Mouse (Mus musculus): ENCODE measurements at regions not wholly inside any gene's neighbourhood (a gene's known extent, or its start where the extent isn't known, plus 50 kb on each side); places are given as distances from the start of the nearest gene placed in this dataset.

DNA sequence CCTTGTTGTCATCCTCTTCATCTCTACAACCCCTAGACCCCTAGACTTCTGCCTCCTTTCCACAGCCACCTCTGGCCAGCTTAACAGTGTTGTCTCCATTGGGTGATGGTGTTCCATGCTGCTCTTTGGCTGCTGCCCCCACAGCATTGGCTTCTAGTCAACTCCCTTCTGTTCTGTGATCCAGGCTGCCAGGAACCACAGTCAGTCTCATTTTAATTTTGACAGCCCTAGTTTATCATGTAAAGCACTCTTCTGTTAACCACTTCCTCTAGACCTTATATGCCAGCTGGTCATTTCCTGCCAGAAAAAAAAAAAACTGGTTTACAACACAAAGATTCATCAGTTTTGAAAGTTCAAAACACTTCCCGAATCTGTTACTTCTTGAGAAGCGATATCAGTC, 514.1 kb downstream of the Cntnap4 start:
- no peak for TF ChIP-seq CTCF (IDR thresholded peaks at IDR 0.05; ENCODE audit: control insufficient read depth, insufficient read depth, insufficient replicate concordance, low read depth, low read length)
- TF ChIP-seq POLR2A (IDR thresholded peaks at IDR 0.05; ENCODE audit: control insufficient read depth, low read depth, low read length) = no peak

Data from testis, adult 2 months (tissue).